Mouse (Mus musculus) right cerebral cortex, adult 2 months (tissue): ENCODE measurements at regions not wholly inside any gene's neighbourhood (a gene's known extent, or its start where the extent isn't known, plus 50 kb on each side); places are given as distances from the start of the nearest gene placed in this dataset.

Experiments
- DNase-seq, 2 experiments: peaks; one replicate each; pipeline ENCODE4 v3.0.0; 2021 to 2022; ENCODE audit warnings: low spot score in 2 of 2

- DNase-seq: no peak
These were observed 201.5 kb upstream of the Trib2 start for GRCm38 (mm10) chr12:16018237-16018636.

GRCm38 (mm10) chr12:16016621-16017020 is 199.9 kb upstream of the Trib2 start:
- DNase-seq: no peak

- DNase-seq: no peak
These were observed 198.9 kb upstream of the Trib2 start for GRCm38 (mm10) chr12:16015596-16015995.

- DNase-seq: no peak
These were observed 198.0 kb upstream of the Trib2 start for GRCm38 (mm10) chr12:16014679-16015078.

- no peak for DNase-seq
These were observed 197.3 kb upstream of the Trib2 start for GRCm38 (mm10) chr12:16013861-16014630.

GRCm38 (mm10) chr12:16013354-16013753 is 196.6 kb upstream of the Trib2 start:
- DNase-seq: no peak

GRCm38 (mm10) chr12:16012081-16012480 is 195.4 kb upstream of the Trib2 start:
- no peak for DNase-seq

GRCm38 (mm10) chr12:16009822-16010620 is 193.3 kb upstream of the Trib2 start:
- peak in 1 of 2 experiments; percentile 8 for DNase-seq

- no peak for DNase-seq
These were observed 192.2 kb upstream of the Trib2 start for GRCm38 (mm10) chr12:16008763-16009515.

GRCm38 (mm10) chr12:16008261-16008660 is 191.5 kb upstream of the Trib2 start:
- no peak for DNase-seq

- DNase-seq: peak; percentile 29 to 47
These were observed 190.0 kb upstream of the Trib2 start for GRCm38 (mm10) chr12:16006688-16007087.

- no peak for DNase-seq
These were observed 189.6 kb upstream of the Trib2 start for GRCm38 (mm10) chr12:16006286-16006685.

GRCm38 (mm10) chr12:16001811-16002210 is 185.1 kb upstream of the Trib2 start:
- no peak for DNase-seq

GRCm38 (mm10) chr12:16001225-16001624 is 184.5 kb upstream of the Trib2 start:
- no peak for DNase-seq

- DNase-seq: no peak
These were observed 181.6 kb upstream of the Trib2 start for GRCm38 (mm10) chr12:15998331-15998730.

GRCm38 (mm10) chr12:15993866-15994265 is 177.1 kb upstream of the Trib2 start:
- DNase-seq: no peak

- DNase-seq: no peak
These were observed 169.6 kb upstream of the Trib2 start for GRCm38 (mm10) chr12:15986351-15986750.

- no peak for DNase-seq
These were observed 168.9 kb upstream of the Trib2 start for GRCm38 (mm10) chr12:15985649-15986048.

GRCm38 (mm10) chr12:15983591-15984300 is 167.0 kb upstream of the Trib2 start:
- no peak for DNase-seq

GRCm38 (mm10) chr12:15981741-15982140 is 165.0 kb upstream of the Trib2 start:
- DNase-seq: no peak

GRCm38 (mm10) chr12:15979233-15979632 is 162.5 kb upstream of the Trib2 start:
- DNase-seq: no peak

GRCm38 (mm10) chr12:15971786-15972185 is 155.1 kb upstream of the Trib2 start:
- DNase-seq: no peak
